Mouse (Mus musculus): ENCODE data around the gene Cdh7. TPM values are rescaled to one million over a fixed set of nuclear protein-coding genes. Genes with fewer than 3 reads are reported as not detected.

Cdh7 gene
- 0.39 and 0.50 TPM in 2 replicates for polyA plus RNA-seq (2015; fragmentation: Nextera tagmentation; extraction: Ambion mirVana)

GRCm38 (mm10) chr1:109982064-109982808 lies at the start of gene Cdh7:
TSS of gene Cdh7 (plus strand) at chr1:109982431.
- peaks cover 8% of the 10 kb centered on the region for H3K27me3 ChIP-seq (ENCODE audit: control insufficient read depth, insufficient read depth, low read length)
- H3K4me3 ChIP-seq (replicated peaks; ENCODE audit: low read length) = peak within 1 kb of the TSS; percentile 56
- under 1% methylated on average over 35 of the region's 35 CpGs for WGBS
- H3K9me3 ChIP-seq (replicated peaks; ENCODE audit: control insufficient read depth, low read length) = no peaks in the 10 kb centered on the region
- H3K27ac ChIP-seq (ENCODE audit: low read length) = no peak within 1 kb of the TSS
- no peak within 1 kb of the TSS for H3K9ac ChIP-seq (ENCODE audit: low read length)
- no peaks in the 10 kb centered on the region for H3K4me1 ChIP-seq (ENCODE audit: control insufficient read depth, insufficient read depth, low read length)
- ATAC-seq (ENCODE audit: insufficient read depth, low FRiP score) = no peak
- peak within 1 kb of the TSS; percentile 72 for H3K4me2 ChIP-seq (ENCODE audit: low read depth, low read length)
- H3K36me3 ChIP-seq (ENCODE audit: control insufficient read depth, insufficient read depth, low read length) = no peaks in the 10 kb centered on the region

GRCm38 (mm10) chr1:109932674-109933073 lies 49.6 kb upstream of the Cdh7 start:
- ATAC-seq (ENCODE audit: insufficient read depth, low FRiP score) = no peak

GRCm38 (mm10) chr1:109948571-109948970 lies 33.7 kb upstream of the Cdh7 start:
- no peak overlapping the region for H3K4me2 ChIP-seq (ENCODE audit: low read depth, low read length)
- 71% methylated on average over 2 of the region's 2 CpGs for WGBS
- H3K27ac ChIP-seq (ENCODE audit: low read length) = no peak overlapping the region
- H3K9me3 ChIP-seq (replicated peaks; ENCODE audit: control insufficient read depth, low read length) = no peaks in the 10 kb centered on the region
- no peak for ATAC-seq (ENCODE audit: insufficient read depth, low FRiP score)
- no peaks in the 10 kb centered on the region for H3K4me1 ChIP-seq (ENCODE audit: control insufficient read depth, insufficient read depth, low read length)
- H3K4me3 ChIP-seq (replicated peaks; ENCODE audit: low read length) = no peak overlapping the region
- H3K27me3 ChIP-seq (ENCODE audit: control insufficient read depth, insufficient read depth, low read length) = no peaks in the 10 kb centered on the region
- H3K36me3 ChIP-seq (ENCODE audit: control insufficient read depth, insufficient read depth, low read length) = no peaks in the 10 kb centered on the region
- no peak overlapping the region for H3K9ac ChIP-seq (ENCODE audit: low read length)

More at GRCm38 (mm10) chr1:109932674-109933073, 49.6 kb upstream of the Cdh7 start:
- WGBS = 76% methylated on average over 3 of the region's 3 CpGs
- H3K4me3 ChIP-seq (replicated peaks; ENCODE audit: low read length) = no peak overlapping the region
- no peaks in the 10 kb centered on the region for H3K36me3 ChIP-seq (ENCODE audit: control insufficient read depth, insufficient read depth, low read length)
- H3K9ac ChIP-seq (ENCODE audit: low read length) = no peak overlapping the region
- no peaks in the 10 kb centered on the region for H3K4me1 ChIP-seq (ENCODE audit: control insufficient read depth, insufficient read depth, low read length)
- H3K9me3 ChIP-seq (replicated peaks; ENCODE audit: control insufficient read depth, low read length) = no peaks in the 10 kb centered on the region
- H3K27me3 ChIP-seq (ENCODE audit: control insufficient read depth, insufficient read depth, low read length) = no peaks in the 10 kb centered on the region
- H3K27ac ChIP-seq (ENCODE audit: low read length) = no peak overlapping the region
- H3K4me2 ChIP-seq (ENCODE audit: low read depth, low read length) = no peak overlapping the region

- Histone ChIP-seq H3K36me3 (ENCODE audit: control insufficient read depth, insufficient read depth, low read length) (no peaks in the 10 kb centered on the region), H3K9me3 (replicated peaks; ENCODE audit: control insufficient read depth, low read length) (no peaks in the 10 kb centered on the region), H3K4me3 (replicated peaks; ENCODE audit: low read length) (no peak overlapping the region), H3K9ac (ENCODE audit: low read length) (no peak overlapping the region), H3K4me2 (ENCODE audit: low read depth, low read length) (no peak overlapping the region), H3K27ac (ENCODE audit: low read length) (no peak overlapping the region), H3K27me3 (ENCODE audit: control insufficient read depth, insufficient read depth, low read length) (no peaks in the 10 kb centered on the region), H3K4me1 (ENCODE audit: control insufficient read depth, insufficient read depth, low read length) (no peaks in the 10 kb centered on the region)
- ATAC-seq (ENCODE audit: insufficient read depth, low FRiP score) = no peak
- 77% methylated on average over 5 of the region's 5 CpGs for WGBS
Observed at GRCm38 (mm10) chr1:109971721-109972425, 10.4 kb upstream of the Cdh7 start.

GRCm38 (mm10) chr1:109972426-109973015 lies 9.7 kb upstream of the Cdh7 start:
- WGBS = 51% methylated on average over 4 of the region's 4 CpGs
- H3K4me2 ChIP-seq (ENCODE audit: low read depth, low read length) = no peak overlapping the region
- H3K27me3 ChIP-seq (ENCODE audit: control insufficient read depth, insufficient read depth, low read length) = no peaks in the 10 kb centered on the region
- no peaks in the 10 kb centered on the region for H3K4me1 ChIP-seq (ENCODE audit: control insufficient read depth, insufficient read depth, low read length)
- no peak overlapping the region for H3K27ac ChIP-seq (ENCODE audit: low read length)
- H3K36me3 ChIP-seq (ENCODE audit: control insufficient read depth, insufficient read depth, low read length) = no peaks in the 10 kb centered on the region
- H3K9ac ChIP-seq (ENCODE audit: low read length) = no peak overlapping the region
- no peaks in the 10 kb centered on the region for H3K9me3 ChIP-seq (replicated peaks; ENCODE audit: control insufficient read depth, low read length)
- no peak for ATAC-seq (ENCODE audit: insufficient read depth, low FRiP score)
- H3K4me3 ChIP-seq (replicated peaks; ENCODE audit: low read length) = no peak overlapping the region

GRCm38 (mm10) chr1:109982809-109983536 lies 742 bp downstream of the Cdh7 start:
- ATAC-seq (ENCODE audit: insufficient read depth, low FRiP score) = peak; percentile 40; the same call in 1 of the 2 replicates

GRCm38 (mm10) chr1:109983537-109983912 lies 1.3 kb downstream of the Cdh7 start:
- Histone ChIP-seq H3K27me3 (ENCODE audit: control insufficient read depth, insufficient read depth, low read length) (peaks cover 8% of the 10 kb centered on the region), H3K27ac (ENCODE audit: low read length) (no peak overlapping the region), H3K9me3 (replicated peaks; ENCODE audit: control insufficient read depth, low read length) (no peaks in the 10 kb centered on the region), H3K36me3 (ENCODE audit: control insufficient read depth, insufficient read depth, low read length) (no peaks in the 10 kb centered on the region), H3K4me1 (ENCODE audit: control insufficient read depth, insufficient read depth, low read length) (no peaks in the 10 kb centered on the region), H3K9ac (ENCODE audit: low read length) (no peak overlapping the region), H3K4me2 (ENCODE audit: low read depth, low read length) (no peak overlapping the region), H3K4me3 (replicated peaks; ENCODE audit: low read length) (no peak overlapping the region)
- WGBS = 28% methylated on average over 6 of the region's 6 CpGs
- ATAC-seq (ENCODE audit: insufficient read depth, low FRiP score) = no peak

More at GRCm38 (mm10) chr1:109982809-109983536, 742 bp downstream of the Cdh7 start:
- Histone ChIP-seq H3K27me3 (ENCODE audit: control insufficient read depth, insufficient read depth, low read length) (peaks cover 8% of the 10 kb centered on the region), H3K27ac (ENCODE audit: low read length) (no peak overlapping the region), H3K4me3 (replicated peaks; ENCODE audit: low read length) (peak overlapping the region; percentile 56), H3K4me1 (ENCODE audit: control insufficient read depth, insufficient read depth, low read length) (no peaks in the 10 kb centered on the region), H3K9me3 (replicated peaks; ENCODE audit: control insufficient read depth, low read length) (no peaks in the 10 kb centered on the region), H3K9ac (ENCODE audit: low read length) (no peak overlapping the region), H3K4me2 (ENCODE audit: low read depth, low read length) (peak overlapping the region; percentile 72), H3K36me3 (ENCODE audit: control insufficient read depth, insufficient read depth, low read length) (no peaks in the 10 kb centered on the region)
- WGBS = 2% methylated on average over 38 of the region's 38 CpGs

- H3K9ac ChIP-seq (ENCODE audit: low read length) = no peak overlapping the region
- 62% methylated on average over 3 of the region's 3 CpGs for WGBS
- H3K4me2 ChIP-seq (ENCODE audit: low read depth, low read length) = no peak overlapping the region
- H3K36me3 ChIP-seq (ENCODE audit: control insufficient read depth, insufficient read depth, low read length) = no peaks in the 10 kb centered on the region
- H3K27ac ChIP-seq (ENCODE audit: low read length) = no peak overlapping the region
- H3K4me3 ChIP-seq (replicated peaks; ENCODE audit: low read length) = no peak overlapping the region
- H3K4me1 ChIP-seq (ENCODE audit: control insufficient read depth, insufficient read depth, low read length) = no peaks in the 10 kb centered on the region
- H3K9me3 ChIP-seq (replicated peaks; ENCODE audit: control insufficient read depth, low read length) = no peaks in the 10 kb centered on the region
- ATAC-seq (ENCODE audit: insufficient read depth, low FRiP score) = no peak
- H3K27me3 ChIP-seq (ENCODE audit: control insufficient read depth, insufficient read depth, low read length) = peaks cover 8% of the 10 kb centered on the region
Observed at GRCm38 (mm10) chr1:109984776-109985175, 2.5 kb downstream of the Cdh7 start.
